Mouse (Mus musculus): ENCODE data around the gene Olfr1121. TPM values are rescaled to one million over a fixed set of nuclear protein-coding genes. Genes with fewer than 3 reads are reported as not detected.

Olfr1121 gene
- polyA plus RNA-seq, 1 experiment from 2014 or later = not detected

DNA sequence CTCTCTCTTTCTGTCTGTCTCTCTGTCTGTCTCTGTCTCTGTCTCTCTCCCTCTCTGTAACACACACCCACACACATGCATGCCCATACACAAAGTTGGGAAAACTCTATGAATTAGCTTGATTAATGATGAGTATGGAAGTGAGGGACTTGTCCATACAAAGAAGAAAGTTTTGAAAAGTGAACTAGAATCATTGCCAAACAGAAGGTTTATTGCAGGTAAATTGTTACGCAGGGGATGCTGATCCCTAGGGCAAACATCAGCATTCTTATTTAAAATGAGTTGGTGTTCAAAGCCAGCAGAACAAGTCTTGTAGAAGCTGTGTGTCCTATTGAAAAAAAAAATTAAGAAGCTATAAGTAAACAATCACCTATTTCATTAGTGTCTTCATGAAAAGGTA lies 46.6 kb downstream of the Olfr1121 start, which contains the start of gene Olfr1123:
TSS of gene Olfr1123 (plus strand) at position 301 of the 400 bp plus-strand sequence.
- no peak for ATAC-seq
- no peak within 1 kb of the TSS for H3K9ac ChIP-seq (replicated peaks; ENCODE audit: low read depth)
- H3K4me1 ChIP-seq (ENCODE audit: insufficient read depth, low read depth, low read length) = no peaks in the 10 kb centered on the region
- no peaks in the 10 kb centered on the region for H3K27me3 ChIP-seq (replicated peaks; ENCODE audit: insufficient read depth, low read length)
- H3K36me3 ChIP-seq (ENCODE audit: insufficient read depth, low read length) = no peaks in the 10 kb centered on the region
- no peaks in the 10 kb centered on the region for H3K9me3 ChIP-seq (ENCODE audit: low read length)
- H3K27ac ChIP-seq (ENCODE audit: low read length) = no peak within 1 kb of the TSS
- no peak within 1 kb of the TSS for H3K4me3 ChIP-seq (ENCODE audit: low read depth, low read length)
- no peak for TF ChIP-seq EP300 (IDR thresholded peaks at IDR 0.05)
- no peak for TF ChIP-seq CTCF (IDR thresholded peaks at IDR 0.05)
- no peak within 1 kb of the TSS for H3K4me2 ChIP-seq (replicated peaks; ENCODE audit: low read depth, low read length)
- DNase-seq (ENCODE audit: low spot score) = no peak
- 82% methylated on average over 1 of the region's 1 CpGs for WGBS

Other genes with a start within 250 kb of the Olfr1121 start
- not detected in 2 replicates for gene Olfr1110, start 229.6 kb upstream of the Olfr1121 start, polyA plus RNA-seq (2015; fragmentation: Nextera tagmentation; extraction: Ambion mirVana)
- not detected in 2 replicates for gene Olfr1111, start 217.3 kb upstream of the Olfr1121 start, polyA plus RNA-seq (2015; fragmentation: Nextera tagmentation; extraction: Ambion mirVana)
- gene Olfr1112, start 182.1 kb upstream of the Olfr1121 start, polyA plus RNA-seq (2015; fragmentation: Nextera tagmentation; extraction: Ambion mirVana) = not detected in 2 replicates
- gene Olfr1113, start 160.9 kb upstream of the Olfr1121 start, polyA plus RNA-seq (2015; fragmentation: Nextera tagmentation; extraction: Ambion mirVana) = not detected in 2 replicates
- gene Olfr1115, start 121.9 kb upstream of the Olfr1121 start, polyA plus RNA-seq (2015; fragmentation: Nextera tagmentation; extraction: Ambion mirVana) = not detected in 2 replicates
- not detected in 2 replicates for gene Olfr1116, start 102.4 kb upstream of the Olfr1121 start, polyA plus RNA-seq (2015; fragmentation: Nextera tagmentation; extraction: Ambion mirVana)
- gene Olfr1118, start 62.3 kb upstream of the Olfr1121 start, polyA plus RNA-seq (2015; fragmentation: Nextera tagmentation; extraction: Ambion mirVana) = not detected in 2 replicates
- gene Olfr1120, start 15.1 kb upstream of the Olfr1121 start, polyA plus RNA-seq (2015; fragmentation: Nextera tagmentation; extraction: Ambion mirVana) = not detected in 2 replicates
- not detected in 2 replicates for gene Olfr1122, start 16.0 kb downstream of the Olfr1121 start, polyA plus RNA-seq (2015; fragmentation: Nextera tagmentation; extraction: Ambion mirVana)
- not detected in 2 replicates for gene Olfr1123, start 46.7 kb downstream of the Olfr1121 start, polyA plus RNA-seq (2015; fragmentation: Nextera tagmentation; extraction: Ambion mirVana)
- gene Olfr1124, start 60.4 kb downstream of the Olfr1121 start, polyA plus RNA-seq (2015; fragmentation: Nextera tagmentation; extraction: Ambion mirVana) = not detected in 2 replicates
- not detected in 2 replicates for gene Olfr1126, start 84.1 kb downstream of the Olfr1121 start, polyA plus RNA-seq (2015; fragmentation: Nextera tagmentation; extraction: Ambion mirVana)
- gene Pramel7, start 127.2 kb downstream of the Olfr1121 start, polyA plus RNA-seq (2015; fragmentation: Nextera tagmentation; extraction: Ambion mirVana) = not detected in 2 replicates
- not detected in 2 replicates for gene Pramel6, start 136.7 kb downstream of the Olfr1121 start, polyA plus RNA-seq (2015; fragmentation: Nextera tagmentation; extraction: Ambion mirVana)
- not detected in 2 replicates for gene Olfr153, start 161.9 kb downstream of the Olfr1121 start, polyA plus RNA-seq (2015; fragmentation: Nextera tagmentation; extraction: Ambion mirVana)
- not detected in 2 replicates for gene Olfr1128, start 175.6 kb downstream of the Olfr1121 start, polyA plus RNA-seq (2015; fragmentation: Nextera tagmentation; extraction: Ambion mirVana)
- gene Olfr1129, start 204.0 kb downstream of the Olfr1121 start, polyA plus RNA-seq (2015; fragmentation: Nextera tagmentation; extraction: Ambion mirVana) = not detected in 2 replicates
- not detected in 2 replicates for gene Olfr1130, start 236.3 kb downstream of the Olfr1121 start, polyA plus RNA-seq (2015; fragmentation: Nextera tagmentation; extraction: Ambion mirVana)